Mouse (Mus musculus) kidney, adult 8-10 months (tissue): ENCODE results near the gene Pjvk.

Source experiments
- DNase-seq, 2 experiments: peaks; one replicate each; pipeline ENCODE4 v3.0.0; 2022

The Pjvk gene

GRCm38 (mm10) chr2:76672134-76672745 is 24.0 kb downstream of the Pjvk start:
- no peak for DNase-seq

- peak; percentile 89 to 92 for DNase-seq
Observed at GRCm38 (mm10) chr2:76672966-76673392, 24.7 kb downstream of the Pjvk start, which contains the start of gene Fkbp7. Fkbp7 (minus strand) TSS chr2:76673116.

GRCm38 (mm10) chr2:76673472-76674081 is 25.3 kb downstream of the Pjvk start:
- DNase-seq: peak; percentile 69 to 70

GRCm38 (mm10) chr2:76674725-76675427 is 26.6 kb downstream of the Pjvk start, which contains the start of gene Plekha3:
Plekha3 (plus strand) TSS chr2:76675281.
- peak; percentile 76 to 81 for DNase-seq

- no peak for DNase-seq
Observed at GRCm38 (mm10) chr2:76675451-76675850, 27.2 kb downstream of the Pjvk start.

GRCm38 (mm10) chr2:76675949-76676348 is 27.7 kb downstream of the Pjvk start:
- no peak for DNase-seq

- no peak for DNase-seq
Observed at GRCm38 (mm10) chr2:76676401-76677226, 28.3 kb downstream of the Pjvk start.

- DNase-seq: no peak
Observed at GRCm38 (mm10) chr2:76682301-76682700, 34.0 kb downstream of the Pjvk start.

- no peak for DNase-seq
Observed at GRCm38 (mm10) chr2:76686986-76687385, 38.7 kb downstream of the Pjvk start.

- no peak for DNase-seq
Observed at GRCm38 (mm10) chr2:76687608-76688007, 39.3 kb downstream of the Pjvk start.

GRCm38 (mm10) chr2:76688162-76688561 is 39.9 kb downstream of the Pjvk start:
- DNase-seq: no peak

- peak; percentile 59 to 61 for DNase-seq
Observed at GRCm38 (mm10) chr2:76690436-76691204, 42.3 kb downstream of the Pjvk start.

GRCm38 (mm10) chr2:76693765-76694164 is 45.5 kb downstream of the Pjvk start:
- DNase-seq: no peak

- DNase-seq: peak in 1 of 2 experiments; percentile 41
Observed at GRCm38 (mm10) chr2:76695290-76695689, 47.0 kb downstream of the Pjvk start.

- DNase-seq: no peak
Observed at GRCm38 (mm10) chr2:76702188-76702587, 53.9 kb downstream of the Pjvk start.

- no peak for DNase-seq
Observed at GRCm38 (mm10) chr2:76702751-76703150, 54.5 kb downstream of the Pjvk start.

GRCm38 (mm10) chr2:76705655-76706054 is 57.4 kb downstream of the Pjvk start:
- no peak for DNase-seq
